ENCODE assay signal across 10 mouse cellular contexts in genomic region chr7:89433193-89433892, GRCm38 (mm10). TPM values are rescaled to one million over a fixed set of nuclear protein-coding genes. Genes with fewer than 3 reads are reported as not detected.
DNase-seq lines count a peak whose midpoint lies in the region; ATAC-seq and TF ChIP-seq lines count a peak whose summit lies in the region.
"Had no signal": no experiment of that assay in that cellular context is flagged by ENCODE, and none has a peak within 500 bp of the region (broad histone marks: within the 10 kb centered on the region; RNA-seq: fewer than 3 reads in every experiment).

No protein-coding gene starts in this region.

- H3K9ac ChIP-seq in heart, postnatal 0 days (replicated peaks; ENCODE audit: low read depth, low read length), result no peak overlapping the region
- no peak overlapping the region for H3K9ac ChIP-seq in kidney, embryonic 14.5 days (ENCODE audit: low read depth, low read length)
- H3K9ac ChIP-seq in hindbrain, embryonic 12.5 days, result no peak overlapping the region
- H3K9ac ChIP-seq: liver, embryonic 13.5 days; neural tube, embryonic 13.5 days had no signal

- 49% methylated on average over 9 of the region's 9 CpGs for WGBS in heart, postnatal 0 days
- 53% methylated on average over 9 of the region's 9 CpGs for WGBS in kidney, embryonic 14.5 days
- 75% methylated on average over 9 of the region's 9 CpGs for WGBS in hindbrain, embryonic 12.5 days

- no peaks in the 10 kb centered on the region for H3K36me3 ChIP-seq in heart, postnatal 0 days (replicated peaks; ENCODE audit: control insufficient read depth, insufficient read depth, low read length)
- no peaks in the 10 kb centered on the region for H3K36me3 ChIP-seq in kidney, embryonic 14.5 days (ENCODE audit: control insufficient read depth, insufficient read depth, low read length)
- H3K36me3 ChIP-seq in hindbrain, embryonic 12.5 days, result no peaks in the 10 kb centered on the region
- H3K36me3 ChIP-seq: liver, embryonic 13.5 days; neural tube, embryonic 13.5 days had no signal

- ATAC-seq in heart, postnatal 0 days (ENCODE audit: insufficient read depth, low read depth), result no peak
- ATAC-seq in kidney, embryonic 14.5 days (ENCODE audit: low FRiP score, low TSS enrichment), result peak; percentile 54; the same call in 1 of the 2 replicates
- no peak for ATAC-seq in hindbrain, embryonic 12.5 days (ENCODE audit: low FRiP score)
- no peak for ATAC-seq in megakaryocyte-erythroid progenitor cell, adult 5-6 weeks (replicated peaks; ENCODE audit: low FRiP score, low TSS enrichment, poor library complexity, severe bottlenecking)

- intact Hi-C loops in heart, postnatal 14 days (cut with DNase I), result no loop called here

- no peak overlapping the region for H3K4me3 ChIP-seq in heart, postnatal 0 days (ENCODE audit: low read depth, low read length)
- no peak overlapping the region for H3K4me3 ChIP-seq in kidney, embryonic 14.5 days (ENCODE audit: low read length)
- no peak overlapping the region for H3K4me3 ChIP-seq in hindbrain, embryonic 12.5 days
- H3K4me3 ChIP-seq: liver, embryonic 13.5 days; neural tube, embryonic 13.5 days had no signal

- H3K9me3 ChIP-seq in heart, postnatal 0 days (replicated peaks; ENCODE audit: control insufficient read depth, low read length), result no peaks in the 10 kb centered on the region
- no peaks in the 10 kb centered on the region for H3K9me3 ChIP-seq in kidney, embryonic 14.5 days (ENCODE audit: control insufficient read depth, low read length)
- H3K9me3 ChIP-seq in hindbrain, embryonic 12.5 days (replicated peaks), result no peaks in the 10 kb centered on the region
- H3K9me3 ChIP-seq: liver, embryonic 13.5 days; neural tube, embryonic 13.5 days had no signal

- H3K4me1 ChIP-seq in heart, postnatal 0 days (ENCODE audit: control insufficient read depth, insufficient read depth), result peaks cover 14% of the 10 kb centered on the region
- H3K4me1 ChIP-seq in kidney, embryonic 14.5 days (ENCODE audit: control insufficient read depth, insufficient read depth, low read length), result peaks cover 13% of the 10 kb centered on the region
- H3K4me1 ChIP-seq in hindbrain, embryonic 12.5 days, result no peaks in the 10 kb centered on the region
- H3K4me1 ChIP-seq: liver, embryonic 13.5 days; neural tube, embryonic 13.5 days had no signal

- DNase-seq in heart, postnatal 0 days (ENCODE audit: low spot score), result no peak
- no peak for DNase-seq in heart, postnatal 14 days
- peak; percentile 40 for DNase-seq in right cerebral cortex, adult 18-20 months
- no peak for DNase-seq in right cerebral cortex, postnatal 25 days
- DNase-seq in telencephalon, adult 2 months (ENCODE audit: low read depth, low spot score), result peak; percentile 54
- DNase-seq: liver, embryonic 13.5 days had no signal

- TF ChIP-seq CTCF in heart, postnatal 0 days (IDR thresholded peaks at IDR 0.05; ENCODE audit: low read depth), result no peak

- peak overlapping the region; percentile 5; the same call in 1 of the 2 replicates for H3K27ac ChIP-seq in heart, postnatal 0 days (ENCODE audit: low read depth)
- peak overlapping the region; percentile 82 for H3K27ac ChIP-seq in kidney, embryonic 14.5 days (ENCODE audit: low read depth, low read length)
- H3K27ac ChIP-seq in hindbrain, embryonic 12.5 days, result no peak overlapping the region
- H3K27ac ChIP-seq: liver, embryonic 13.5 days; neural tube, embryonic 13.5 days had no signal

- TF ChIP-seq EP300 in heart, postnatal 0 days (IDR thresholded peaks at IDR 0.05; ENCODE audit: low read depth), result no peak

- no peak overlapping the region for H3K4me2 ChIP-seq in heart, postnatal 0 days (ENCODE audit: low read depth, low read length)
- no peak overlapping the region for H3K4me2 ChIP-seq in kidney, embryonic 14.5 days (replicated peaks; ENCODE audit: low read depth, low read length)
- H3K4me2 ChIP-seq in hindbrain, embryonic 12.5 days (replicated peaks), result no peak overlapping the region
- H3K4me2 ChIP-seq: liver, embryonic 13.5 days; neural tube, embryonic 13.5 days had no signal

- no peaks in the 10 kb centered on the region for H3K27me3 ChIP-seq in heart, postnatal 0 days (ENCODE audit: control insufficient read depth, insufficient read depth, low read length)
- H3K27me3 ChIP-seq in kidney, embryonic 14.5 days (ENCODE audit: control insufficient read depth, insufficient read depth, low read length), result no peaks in the 10 kb centered on the region
- H3K27me3 ChIP-seq in hindbrain, embryonic 12.5 days, result no peaks in the 10 kb centered on the region
- H3K27me3 ChIP-seq: liver, embryonic 13.5 days; neural tube, embryonic 13.5 days had no signal

RNA-seq across cellular contexts. Expression of gene Fzd4, which starts 29.2 kb away (rescaled TPM):
- 16.0 and 18.0 TPM in 2 replicates for total RNA-seq in heart, postnatal 0 days (2014; rRNA removed; ENCODE audit: low replicate concordance)
- 9.3 and 9.6 TPM in 2 replicates for polyA plus RNA-seq in heart, postnatal 0 days (2015; fragmentation: Nextera tagmentation; extraction: Ambion mirVana)
- total RNA-seq in heart, postnatal 14 days (2021), result 10 to 100 TPM; 51.5 to 53.5 TPM
- 19.9 and 42.0 TPM in 2 replicates for polyA plus RNA-seq in kidney, embryonic 14.5 days (2014; fragmentation: Nextera tagmentation; extraction: Ambion mirVana)
- 4.6 and 5.9 TPM in 2 replicates for polyA plus RNA-seq in hindbrain, embryonic 12.5 days (2016; fragmentation: Nextera tagmentation; extraction: Ambion mirVana)
- not detected in 2 replicates for total RNA-seq in megakaryocyte-erythroid progenitor cell, adult 5-6 weeks (2014; fragmentation: Nextera tagmentation)
- total RNA-seq in megakaryocyte-erythroid progenitor cell, adult 5-6 weeks (2017), result 0.14 TPM in 1 of 2 replicates, not detected in the other

RNA-seq across cellular contexts. Expression of gene Tmem135, which starts 29.3 kb away (rescaled TPM):
- total RNA-seq in heart, postnatal 0 days (2014; rRNA removed; ENCODE audit: low replicate concordance), result 20.6 and 70.6 TPM in 2 replicates
- polyA plus RNA-seq in heart, postnatal 0 days (2015; fragmentation: Nextera tagmentation; extraction: Ambion mirVana), result 30.9 and 31.6 TPM in 2 replicates
- 10 to 100 TPM; 49.4 to 51.3 TPM for total RNA-seq in heart, postnatal 14 days (2021)
- 19.2 and 31.9 TPM in 2 replicates for polyA plus RNA-seq in kidney, embryonic 14.5 days (2014; fragmentation: Nextera tagmentation; extraction: Ambion mirVana)
- polyA plus RNA-seq in hindbrain, embryonic 12.5 days (2016; fragmentation: Nextera tagmentation; extraction: Ambion mirVana), result 21.9 and 22.8 TPM in 2 replicates
- total RNA-seq in megakaryocyte-erythroid progenitor cell, adult 5-6 weeks (2014; fragmentation: Nextera tagmentation), result 20.8 and 21.9 TPM in 2 replicates
- total RNA-seq in megakaryocyte-erythroid progenitor cell, adult 5-6 weeks (2017), result 15.5 and 19.1 TPM in 2 replicates

Comparison
In these comparisons a context has a peak if more than half of its experiments do, and no peak if none do; other contexts are left out.
1. DNase-seq: peak in right cerebral cortex, adult 18-20 months (single experiment) and telencephalon, adult 2 months (single experiment); none in heart, postnatal 0 days (single experiment), heart, postnatal 14 days (0 of 2) and right cerebral cortex, postnatal 25 days (single experiment).
2. RNA of gene Fzd4, which starts 29.2 kb away (total RNA-seq): 51.5 to 53.5 TPM in heart, postnatal 14 days and 16.0 to 18.0 TPM in heart, postnatal 0 days; 0.14 TPM in megakaryocyte-erythroid progenitor cell, adult 5-6 weeks; every median in the first group is over 10 times any median in the second.